Mouse (Mus musculus) lung, postnatal 4 days (tissue): ENCODE measurements around the gene Spock2.
A peak's percentile ranks its signal among the peaks of the same experiment; 100 is the strongest.

Experiments
- DNase-seq, 2 experiments: peaks; one replicate each; pipeline ENCODE4 v3.0.0; 2021

The Spock2 gene

DNA sequence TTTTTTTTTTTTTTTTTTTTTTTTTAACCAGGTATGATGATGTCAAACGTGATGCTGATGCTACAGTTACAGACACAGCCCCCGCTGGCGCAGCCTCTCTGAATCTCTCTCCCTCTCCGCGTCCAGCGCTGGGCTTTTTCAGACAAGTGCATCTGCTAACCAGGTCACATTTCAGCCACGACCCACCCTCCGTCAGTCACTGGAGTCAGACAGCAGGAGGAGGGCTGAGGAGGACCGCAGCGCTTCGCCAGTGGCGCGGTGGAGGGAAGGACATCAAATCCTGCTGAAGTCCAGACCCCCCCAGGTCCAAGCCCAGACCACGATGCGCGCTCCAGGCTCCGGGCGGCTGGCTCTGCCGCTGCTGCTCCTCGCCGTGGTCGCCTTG lies at the start of gene Spock2:
Gene Spock2 (plus strand): TSS at position 74 of the 385 bp plus-strand sequence.
- peak; percentile 48 to 58 for DNase-seq

DNA sequence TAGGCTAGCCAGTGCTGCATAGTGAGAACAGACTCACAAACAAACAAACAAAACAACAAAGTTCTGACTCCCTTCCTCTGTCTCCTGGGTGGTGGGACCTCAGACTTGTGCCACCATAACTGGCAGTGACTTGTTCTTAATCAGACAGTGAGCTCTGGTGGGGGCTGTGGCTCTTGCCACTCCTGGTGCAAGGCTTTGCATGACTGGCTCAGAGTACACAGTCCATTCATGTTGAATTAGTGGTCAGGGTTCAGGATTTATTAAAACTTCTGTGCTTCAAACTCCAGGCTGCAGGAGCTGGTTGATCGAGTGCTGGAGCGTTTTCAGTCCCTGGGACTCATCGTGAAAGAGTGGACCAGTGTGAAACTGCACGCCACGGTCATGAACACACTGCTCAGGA lies 43.8 kb upstream of the Spock2 start:
- DNase-seq = no peak

DNA sequence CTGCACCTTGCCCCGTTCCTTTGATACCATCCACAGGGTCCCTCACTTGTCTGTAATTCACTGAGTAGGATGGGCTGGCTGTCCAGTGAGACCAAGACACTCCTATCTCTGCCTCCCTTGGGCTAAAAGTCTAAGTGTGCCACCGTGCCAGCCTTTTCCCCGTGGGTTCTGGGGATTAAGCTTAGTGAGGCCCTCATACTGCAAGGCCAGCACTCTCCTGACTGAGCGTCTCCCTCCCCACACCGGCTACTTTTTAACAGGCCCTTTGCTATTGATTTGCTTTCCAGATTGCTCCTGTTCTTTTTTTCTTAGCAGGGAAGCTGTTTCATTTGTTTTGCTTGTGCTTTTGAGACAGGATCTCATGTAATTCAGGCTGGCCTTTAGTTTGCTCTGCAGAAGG lies 43.1 kb upstream of the Spock2 start:
- no peak for DNase-seq

DNA sequence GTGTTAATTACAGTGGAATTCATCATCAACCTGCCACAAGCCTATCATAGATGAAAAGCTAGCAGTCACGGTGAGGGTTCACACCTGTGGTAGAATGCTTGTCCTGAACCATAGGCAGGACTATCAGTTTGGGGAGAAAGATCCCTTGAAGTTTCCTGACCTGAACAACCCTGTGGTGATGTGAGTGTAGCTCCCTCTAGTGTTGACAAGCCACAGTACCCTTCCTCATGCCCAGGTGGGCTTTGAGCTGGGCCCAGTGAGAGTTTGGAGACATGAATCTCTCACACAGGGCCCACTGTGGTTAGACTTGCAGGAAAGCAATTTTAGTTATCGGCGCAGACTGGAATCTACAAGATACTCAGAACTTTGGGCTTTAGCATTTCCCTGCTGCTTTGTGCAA lies 39.5 kb upstream of the Spock2 start:
- peak in 1 of 2 experiments; percentile 53 for DNase-seq

DNA sequence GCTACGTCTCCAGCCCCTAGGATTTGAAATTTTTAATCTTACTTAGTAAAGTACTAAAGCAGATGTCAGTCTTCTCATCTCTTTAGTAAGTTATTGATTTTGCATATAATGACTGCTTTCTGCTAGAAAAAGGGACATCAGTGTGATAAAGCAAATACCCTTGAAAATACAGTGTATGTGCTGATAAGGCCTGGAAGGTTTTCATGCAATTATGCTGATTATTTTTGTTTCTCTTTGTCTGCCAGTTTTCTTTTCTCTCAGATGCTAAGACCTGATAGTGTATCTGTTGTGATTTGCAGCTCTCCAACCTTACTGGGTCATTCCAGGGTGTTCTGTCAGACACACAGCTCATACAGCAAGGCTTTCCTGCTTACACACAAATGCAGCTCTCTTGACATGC lies 30.9 kb upstream of the Spock2 start:
- DNase-seq = no peak

DNA sequence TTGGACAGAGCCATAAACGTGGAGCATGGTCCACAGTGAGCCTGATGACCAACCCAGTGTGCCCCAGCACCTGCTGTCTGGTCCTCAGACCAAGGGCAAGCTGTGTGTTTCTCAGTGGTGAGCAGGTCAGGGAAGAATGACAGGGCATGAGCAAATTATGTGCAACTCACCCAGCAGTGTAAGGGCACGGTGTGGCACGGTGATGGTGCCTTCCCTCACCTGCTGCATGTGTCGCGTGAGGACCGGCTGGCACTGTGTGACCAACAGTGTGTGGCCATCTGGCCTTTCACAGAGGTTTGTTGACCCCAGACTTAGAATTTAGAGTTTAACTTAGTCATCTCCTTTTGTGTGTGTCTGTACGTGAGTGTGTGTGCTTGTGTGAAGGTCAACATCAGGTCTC lies 28.8 kb upstream of the Spock2 start:
- no peak for DNase-seq

DNA sequence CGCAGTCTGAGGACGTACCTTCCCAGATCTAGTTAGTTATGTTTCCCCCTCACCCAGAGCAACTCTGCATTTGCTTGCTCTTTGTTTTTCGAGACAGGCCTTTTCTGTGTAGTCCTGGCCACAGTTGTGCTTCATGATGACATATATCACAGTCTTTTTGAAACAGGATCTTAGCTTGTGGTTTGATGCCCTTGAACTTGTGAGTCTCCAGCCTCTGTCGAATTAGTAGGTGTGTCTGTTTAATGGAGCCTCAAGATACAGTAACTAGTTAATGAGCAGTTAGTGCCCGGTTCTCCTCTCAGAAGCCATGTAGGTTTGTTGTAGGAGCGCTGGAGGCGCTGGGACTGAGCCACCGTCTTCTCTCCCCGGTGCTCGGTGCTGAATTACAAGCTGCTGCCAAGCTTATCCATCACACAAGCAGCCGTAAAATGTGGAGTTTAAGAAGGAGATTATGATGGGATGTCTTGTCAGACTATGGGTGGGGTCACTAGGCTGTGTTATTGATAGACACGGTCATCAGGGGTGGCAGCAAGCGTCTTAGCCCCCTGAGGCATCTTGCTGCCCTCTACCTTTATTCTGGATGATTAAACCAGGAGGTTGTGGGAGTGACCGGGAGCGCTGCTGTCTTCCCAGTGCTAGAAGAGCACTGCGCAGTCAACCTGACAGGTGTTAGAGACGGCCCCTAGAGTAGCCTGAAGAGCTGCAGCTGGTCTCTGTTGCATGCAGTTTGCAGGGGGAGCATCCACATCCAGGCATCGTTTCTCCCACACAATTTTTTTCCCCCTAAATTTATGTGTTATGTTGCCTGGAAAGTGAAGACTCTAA lies 28.1 kb upstream of the Spock2 start:
- no peak for DNase-seq

DNA sequence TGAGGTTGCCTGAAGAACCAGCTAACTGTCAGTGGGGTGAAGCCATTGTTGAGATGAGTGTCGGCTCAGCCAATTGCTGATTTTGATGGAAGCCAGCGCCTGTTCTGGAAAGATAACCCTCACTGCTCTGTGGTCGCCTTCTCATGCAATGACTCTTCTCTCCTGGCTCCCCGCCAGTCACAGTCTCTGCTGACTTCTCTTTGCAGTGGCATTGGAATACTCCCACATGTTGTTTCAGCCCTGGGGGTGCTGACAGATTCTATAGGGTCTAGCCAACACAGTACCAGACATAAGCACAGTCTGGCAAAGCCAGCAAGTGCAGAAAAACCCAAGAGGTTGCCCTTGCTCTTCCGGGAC lies 27.5 kb upstream of the Spock2 start:
- peak; percentile 38 to 67 for DNase-seq

DNA sequence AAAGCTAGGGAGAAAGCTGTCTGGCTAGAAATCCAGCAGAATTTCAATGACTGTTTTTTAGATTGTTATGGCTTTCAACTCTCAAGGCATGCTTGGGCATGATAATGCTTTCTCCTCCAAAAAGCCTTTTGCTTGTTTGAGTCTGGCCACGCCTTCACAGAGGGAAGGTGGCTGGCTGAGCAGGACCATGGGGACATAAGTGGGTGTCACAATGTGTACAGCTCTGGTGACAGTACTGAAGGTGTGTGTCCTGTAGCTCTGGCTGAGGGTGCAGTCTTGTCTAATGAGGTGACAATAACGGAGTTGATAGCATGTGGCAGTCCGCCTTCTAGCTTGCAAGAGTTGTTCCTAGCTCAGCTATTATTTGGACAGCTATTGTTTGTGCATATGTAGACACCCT lies 25.8 kb upstream of the Spock2 start:
- DNase-seq = peak; percentile 9 to 35

DNA sequence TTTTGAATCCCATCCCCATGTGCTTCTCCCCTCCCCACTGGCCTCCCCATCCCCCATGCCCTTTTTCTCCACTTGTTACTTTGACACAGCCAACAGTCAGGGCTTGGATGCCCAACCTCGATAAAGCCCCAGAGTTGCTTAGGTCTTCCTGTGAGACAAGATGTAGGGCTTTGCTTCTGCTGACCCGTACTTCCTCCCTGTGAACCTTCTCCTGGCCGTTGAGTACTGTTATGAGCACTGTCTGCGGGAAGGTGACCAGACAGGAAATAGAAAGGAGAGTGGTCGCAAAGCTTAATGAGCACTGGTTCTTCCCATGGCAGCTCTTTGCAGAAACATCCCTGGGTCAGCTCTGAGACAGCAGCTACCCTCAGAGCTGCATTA lies 25.4 kb upstream of the Spock2 start:
- no peak for DNase-seq

DNA sequence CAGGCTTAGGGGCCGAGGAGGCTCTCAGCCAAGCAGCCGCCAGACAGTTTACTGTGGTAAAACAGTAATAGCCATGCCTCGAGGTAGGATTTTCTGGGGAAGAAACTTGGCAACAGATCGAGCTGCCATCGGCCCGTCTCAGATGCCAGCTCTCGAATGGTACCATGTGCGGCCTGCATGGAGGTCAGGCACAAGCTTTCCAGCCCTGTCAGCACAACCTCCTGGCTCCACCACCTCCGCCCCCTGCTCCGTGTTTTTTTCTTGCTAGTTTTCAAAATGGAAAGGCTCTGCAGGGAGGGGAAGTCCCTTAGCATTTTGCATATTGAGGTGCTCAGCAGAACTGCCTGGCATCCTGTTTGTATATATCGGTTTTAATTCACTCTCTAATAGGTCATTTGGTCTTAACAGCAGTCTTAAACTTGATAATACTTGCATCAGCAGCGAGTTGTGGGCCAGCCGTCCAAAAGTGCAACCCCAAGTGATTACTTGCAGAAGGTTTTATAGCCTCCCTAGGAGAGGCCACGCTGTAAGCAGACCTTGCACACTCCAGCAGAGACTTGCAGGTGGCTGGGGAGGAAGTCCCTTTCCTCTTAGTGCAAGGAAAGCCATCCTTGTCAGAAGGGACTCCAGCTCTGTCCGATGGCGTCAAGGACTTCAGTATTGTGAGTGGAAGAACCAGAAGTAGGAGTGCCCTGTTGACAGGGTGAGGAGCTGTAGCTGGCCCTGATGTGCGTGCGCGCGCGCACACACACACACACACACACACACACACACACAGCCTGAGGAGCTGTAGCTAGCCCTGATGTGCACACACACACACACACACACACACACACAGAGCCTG lies 24.8 kb upstream of the Spock2 start:
- peak; percentile 8 to 32 for DNase-seq

DNA sequence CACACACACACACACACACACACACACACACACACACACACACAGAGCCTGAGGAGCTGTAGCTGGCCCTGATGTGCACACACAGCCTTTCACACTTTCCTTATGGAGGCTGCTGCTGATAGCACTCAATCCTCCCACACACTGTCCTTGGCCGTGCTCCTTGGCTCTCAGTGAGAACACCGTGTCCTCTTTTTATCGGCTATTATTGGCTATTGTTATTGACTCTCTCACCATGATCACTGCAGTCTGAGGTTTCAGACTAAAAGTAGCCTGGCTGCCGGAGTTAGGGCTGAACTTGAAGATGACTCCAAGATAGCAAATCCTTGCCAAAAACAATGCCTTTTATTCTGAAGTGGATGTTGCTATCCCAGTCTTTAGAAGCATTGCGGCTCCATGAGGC lies 24.1 kb upstream of the Spock2 start:
- peak; percentile 17 to 63 for DNase-seq

DNA sequence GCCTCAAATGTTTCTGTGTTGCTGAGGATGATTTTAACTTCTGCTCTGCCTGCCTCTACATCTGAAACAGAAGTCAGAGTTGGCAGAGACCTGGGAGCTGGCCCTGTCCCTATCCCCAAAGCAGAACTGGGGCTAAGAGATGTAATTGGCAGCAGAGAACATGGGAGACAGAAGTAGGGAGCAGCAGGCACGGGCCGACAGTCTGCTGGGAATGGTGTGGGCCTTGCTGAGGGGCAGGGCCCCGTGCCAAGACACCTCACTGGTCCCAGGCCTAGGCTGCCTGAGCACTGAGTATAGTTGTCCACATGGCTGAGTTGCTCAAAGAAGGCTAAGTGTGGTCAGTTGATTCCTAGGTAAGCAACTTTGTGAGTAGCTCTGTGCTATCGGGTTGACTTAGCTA lies 22.0 kb upstream of the Spock2 start:
- DNase-seq = no peak

DNA sequence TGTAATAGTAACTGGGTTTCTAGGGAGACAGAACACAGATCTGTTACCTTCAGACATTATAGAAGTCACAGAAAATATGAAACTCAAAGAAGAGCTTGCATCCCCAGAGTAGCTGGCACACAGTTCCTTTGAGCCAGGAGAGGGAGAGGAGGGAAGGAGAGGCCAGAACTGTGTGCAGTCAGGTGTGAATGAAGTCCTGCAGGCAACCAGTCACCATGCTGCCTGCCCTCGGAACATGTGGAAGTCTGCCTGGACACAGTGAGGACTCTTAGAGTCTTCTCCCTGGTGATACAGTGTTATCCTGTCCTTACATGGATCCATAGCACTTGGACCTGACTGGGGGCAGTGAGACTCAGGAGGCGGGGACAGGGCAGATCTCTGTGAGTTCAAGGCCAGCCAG lies 13.7 kb upstream of the Spock2 start:
- DNase-seq = no peak

DNA sequence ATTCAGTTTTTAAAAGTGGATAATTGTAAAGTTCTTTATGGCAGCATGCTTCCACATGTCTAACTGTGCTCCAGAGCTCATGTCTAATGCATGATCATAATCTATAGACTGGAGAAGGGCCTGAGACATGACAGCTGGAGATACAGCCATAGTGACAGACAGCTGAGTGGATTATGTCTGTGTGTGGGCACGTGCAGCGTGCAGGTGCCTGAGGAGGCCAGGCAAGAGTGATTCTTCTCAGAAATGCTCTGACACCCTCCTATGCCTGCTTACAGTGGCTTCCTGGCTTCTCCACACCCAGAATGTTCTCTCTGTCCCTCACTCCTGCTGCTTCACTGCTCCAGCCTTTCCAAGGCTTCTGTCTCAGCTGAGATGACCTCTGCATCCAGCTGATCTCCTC lies 12.3 kb upstream of the Spock2 start:
- DNase-seq = no peak

DNA sequence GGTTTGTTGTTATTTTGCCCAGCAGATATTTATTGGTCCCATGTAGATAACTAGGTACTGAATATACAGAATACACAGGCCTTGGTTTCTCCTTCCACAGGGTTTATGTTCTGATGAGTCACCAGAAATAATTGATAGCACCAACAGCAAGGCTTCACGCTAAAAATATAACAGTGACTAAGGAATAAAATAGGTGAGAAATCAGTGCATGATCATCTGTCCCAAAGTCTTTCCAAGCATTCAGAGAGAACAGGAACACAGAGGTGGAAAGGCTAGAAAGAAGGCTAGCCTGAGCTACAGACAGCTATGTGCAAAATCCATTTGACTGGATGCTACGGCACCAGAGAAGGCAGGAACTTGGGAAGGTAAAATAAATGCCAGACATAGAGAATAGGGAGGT lies 10.5 kb upstream of the Spock2 start:
- DNase-seq = no peak

DNA sequence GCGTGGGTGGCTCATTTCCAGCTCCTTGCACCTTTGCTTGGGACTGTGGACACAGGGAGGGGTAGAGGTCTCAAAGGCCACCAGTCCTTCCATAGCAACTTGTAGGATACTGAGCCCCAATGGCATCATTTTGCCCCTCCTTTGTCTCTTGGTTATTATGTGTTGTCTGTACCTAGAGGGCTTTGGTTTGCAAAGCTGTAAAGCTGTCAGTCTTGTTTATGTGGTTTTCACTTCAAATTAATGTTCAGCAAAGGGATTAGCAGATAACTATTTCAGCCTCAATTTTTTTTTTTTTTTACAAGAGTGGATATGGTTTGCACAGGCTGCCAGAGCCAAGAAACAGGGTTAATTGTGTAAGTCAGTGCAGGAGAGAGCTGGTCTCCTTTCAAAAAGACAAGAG lies 9.7 kb upstream of the Spock2 start:
- no peak for DNase-seq

DNA sequence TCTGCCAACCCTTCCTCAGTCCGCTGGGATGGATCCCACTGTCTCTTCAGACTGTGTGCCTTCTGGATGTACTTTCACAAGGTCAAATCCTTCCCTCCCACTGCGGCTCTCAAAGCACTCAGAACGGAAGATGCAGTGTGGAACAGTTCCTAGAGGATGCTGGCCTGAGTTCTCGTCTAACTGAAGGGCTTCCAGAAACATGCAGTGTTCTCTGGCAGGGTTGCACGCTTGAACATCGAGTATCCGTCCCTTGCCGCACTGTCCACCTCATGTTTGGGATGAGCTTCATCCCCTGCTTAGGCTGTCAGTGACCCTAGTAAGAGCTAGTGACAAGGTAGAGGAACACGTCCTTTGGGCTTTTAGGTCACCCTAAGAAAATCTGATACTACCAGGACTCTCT lies 8.9 kb upstream of the Spock2 start:
- DNase-seq = no peak

DNA sequence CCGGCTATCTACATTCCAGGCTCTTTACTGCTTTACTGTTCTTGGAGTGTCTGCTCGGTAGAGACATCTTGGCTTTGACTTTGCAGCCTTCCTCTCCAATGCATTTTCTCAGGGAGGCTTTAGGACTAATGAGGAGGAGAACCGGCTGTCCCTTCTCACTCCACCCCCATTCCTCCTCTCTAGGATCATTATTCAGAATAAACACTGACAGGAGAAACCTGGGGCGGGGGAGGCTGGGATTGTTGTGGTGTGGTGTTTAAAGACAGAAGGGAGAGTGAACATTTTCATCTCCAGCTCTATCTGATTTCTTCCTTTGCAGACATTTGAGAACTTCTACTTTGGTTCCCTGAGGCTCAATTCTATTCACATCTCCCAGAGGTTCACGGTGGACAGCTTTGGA lies 8.2 kb upstream of the Spock2 start:
- DNase-seq = no peak

DNA sequence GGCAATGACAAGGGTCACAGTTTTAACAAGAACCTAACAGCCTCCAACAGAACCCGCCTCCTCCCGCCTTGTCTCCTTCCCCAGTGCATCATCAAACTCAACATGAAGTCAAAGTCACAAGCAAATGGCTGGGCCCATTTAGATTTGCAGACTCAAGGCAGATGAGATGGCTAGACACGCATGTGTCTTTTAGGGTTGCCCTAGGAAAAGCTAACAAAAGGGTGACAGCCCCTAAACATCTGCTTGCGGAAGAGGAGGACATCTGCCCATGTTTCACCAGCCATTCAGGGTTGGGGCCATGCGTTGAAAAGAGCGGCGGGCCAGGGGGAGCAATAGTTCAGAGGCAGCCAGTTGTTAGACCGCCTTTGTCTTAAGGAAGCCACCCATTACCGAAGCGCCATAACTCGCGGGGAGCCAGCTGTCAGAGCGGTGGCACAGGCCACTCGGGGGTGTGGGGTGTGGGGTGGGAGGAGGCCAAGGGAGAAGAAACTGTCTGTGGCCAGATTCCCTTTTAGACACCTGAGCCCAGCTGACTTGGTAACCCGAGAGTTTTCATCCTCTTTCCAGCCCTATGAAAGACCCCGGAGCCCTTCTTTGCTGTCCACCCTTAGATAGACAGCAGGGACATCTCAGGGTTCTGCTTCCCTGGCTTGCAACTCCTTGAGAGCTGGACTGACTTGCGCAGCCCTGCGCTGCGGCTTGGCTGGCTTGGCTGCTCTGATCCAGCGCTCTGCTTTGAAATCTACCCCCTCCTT lies 451 bp upstream of the Spock2 start:
- DNase-seq = no peak

DNA sequence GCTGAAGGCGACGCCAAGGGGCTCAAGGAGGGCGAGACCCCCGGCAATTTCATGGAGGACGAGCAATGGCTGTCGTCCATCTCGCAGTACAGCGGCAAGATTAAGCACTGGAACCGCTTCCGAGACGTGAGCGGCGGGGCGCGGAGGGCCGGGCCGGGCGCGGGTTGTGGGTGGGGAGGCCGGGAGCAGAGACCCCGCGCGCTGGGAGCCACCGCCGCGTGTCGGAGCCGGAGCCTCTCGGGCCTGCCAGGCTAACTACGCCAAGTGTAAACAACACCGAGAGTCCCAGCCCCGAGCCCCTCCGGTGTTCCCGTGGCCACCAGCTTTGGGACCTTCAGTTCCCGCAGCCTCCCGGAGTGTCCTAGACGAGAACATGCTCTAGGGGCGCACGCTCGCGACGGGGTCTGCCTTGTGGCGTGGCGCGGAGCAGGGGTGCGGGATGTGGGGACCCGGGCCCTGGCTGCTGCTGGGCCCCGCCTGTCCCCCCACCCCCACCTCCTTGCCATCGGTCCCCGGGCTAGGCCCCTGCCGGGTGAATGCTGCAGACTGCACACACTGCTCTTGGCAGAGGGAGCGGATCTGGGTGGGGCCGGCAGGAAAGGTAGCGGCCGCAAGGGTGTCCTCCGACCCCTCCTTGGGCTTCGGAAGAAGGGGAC lies 640 bp downstream of the Spock2 start:
- peak; percentile 57 to 58 for DNase-seq

DNA sequence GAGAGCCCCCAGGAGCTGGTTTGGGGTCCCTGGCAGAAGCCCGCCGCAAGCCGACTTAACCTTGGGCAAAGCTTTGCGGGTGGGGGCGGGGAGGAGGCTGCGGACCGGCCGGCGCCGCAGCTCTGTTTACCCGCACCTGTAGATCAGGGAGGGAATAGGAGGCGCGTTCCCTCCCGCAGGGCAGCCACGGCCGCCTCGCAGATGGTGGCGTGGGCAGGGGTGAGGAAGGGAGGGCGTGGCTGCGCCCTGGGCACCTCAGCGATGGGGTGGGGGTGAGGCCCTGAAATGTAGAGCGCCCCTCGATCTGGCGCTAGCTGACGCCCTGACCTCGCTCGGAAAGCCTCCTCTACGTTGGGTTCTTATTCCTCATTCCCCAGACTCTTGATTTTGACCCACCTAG lies 1.4 kb downstream of the Spock2 start:
- peak; percentile 18 to 37 for DNase-seq
